Mouse (Mus musculus) embryonic facial prominence, embryonic 13.5 days (tissue): ENCODE measurements around the gene Supt20. TPM values are rescaled to one million over a fixed set of nuclear protein-coding genes. Genes with fewer than 3 reads are reported as not detected.
"Not testable (repeated sequence)": the region's sequence is repeated elsewhere in the genome, so short reads cannot be mapped to it uniquely, and the experiment has no call there.

Source experiments
- ATAC-seq: fragments of 200-750 bp; cut with Nextera tagmentation; 2 replicates; pipeline ENCODE4 v1.8.0; 2017; ENCODE audit warnings: low read depth; ENCODE audit not compliant: insufficient number of reproducible peaks, insufficient read depth, low FRiP score, low TSS enrichment
- H3K27ac ChIP-seq: fragments of 300-500 bp; sonication (generic); 2 replicates; pipeline ENCODE4 v1.5.1; 2015; ENCODE audit warnings: moderate library complexity, mild to moderate bottlenecking, inconsistent platforms
- H3K27me3 ChIP-seq: fragments of 300-500 bp; sonication (generic); 2 replicates; pipeline ENCODE4 v1.6.1; 2015; ENCODE audit warnings: mild to moderate bottlenecking, inconsistent platforms
- H3K36me3 ChIP-seq: fragments of 300-500 bp; sonication (generic); 2 replicates; pipeline ENCODE4 v1.6.1; 2015; ENCODE audit warnings: mild to moderate bottlenecking, inconsistent platforms
- H3K4me1 ChIP-seq: fragments of 300-500 bp; sonication (generic); 2 replicates; pipeline ENCODE4 v1.6.1; 2015; ENCODE audit warnings: inconsistent platforms
- H3K4me2 ChIP-seq: fragments of 300-500 bp; sonication (generic); 2 replicates; pipeline ENCODE4 v1.6.1; 2015; ENCODE audit warnings: moderate library complexity, mild to moderate bottlenecking, inconsistent platforms
- H3K4me3 ChIP-seq: fragments of 300-500 bp; sonication (generic); 2 replicates; pipeline ENCODE4 v1.5.1; 2015; ENCODE audit warnings: mild to moderate bottlenecking, inconsistent platforms
- H3K9ac ChIP-seq: fragments of 300-500 bp; sonication (generic); 2 replicates; pipeline ENCODE4 v1.6.1; 2015; ENCODE audit warnings: mild to moderate bottlenecking, inconsistent platforms
- H3K9me3 ChIP-seq: fragments of 300-500 bp; sonication (generic); 2 replicates; pipeline ENCODE4 v1.6.1; 2016; ENCODE audit warnings: inconsistent platforms
- WGBS: fragments of 180-500 bp; shearing (Covaris S2); methylation state at CpG from one replicate; pipeline ENCODE4 v1.1.7; 2015; ENCODE audit warnings: mixed read lengths; 5-methylcytosine and 5-hydroxymethylcytosine counted together
- polyA plus RNA-seq: library from polyadenylated mRNA; unstranded; fragments of >200 nt; fragmentation: Nextera tagmentation; extraction: Ambion mirVana; gene quantifications from 2 replicates; pipeline ENCODE4 v1.2.1, GENCODE M21; 2015

Supt20 gene
- polyA plus RNA-seq, 1 experiment from 2014 or later: 128 TPM

DNA sequence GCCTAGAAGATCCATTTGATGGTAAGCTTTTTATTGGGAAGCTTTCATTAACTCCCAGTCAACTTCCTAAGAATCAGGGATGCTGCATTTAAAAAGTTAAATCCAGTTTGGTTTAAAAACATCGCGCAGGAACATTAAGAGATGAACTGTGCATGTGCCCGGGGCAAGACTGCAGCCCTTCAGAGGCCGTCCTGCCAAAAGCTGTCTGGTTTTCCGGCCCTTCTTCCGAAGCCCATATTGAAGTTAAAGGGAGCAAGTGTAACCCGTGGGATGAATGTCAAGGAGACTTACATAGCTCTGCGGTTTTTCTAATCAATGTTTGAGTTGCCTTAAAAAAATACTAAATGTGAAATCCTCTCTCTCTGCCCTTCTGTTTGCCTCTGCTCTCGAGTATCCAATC, 66.6 kb downstream of the Supt20 start:
- WGBS: 54% methylated on average over 9 of the region's 9 CpGs

DNA sequence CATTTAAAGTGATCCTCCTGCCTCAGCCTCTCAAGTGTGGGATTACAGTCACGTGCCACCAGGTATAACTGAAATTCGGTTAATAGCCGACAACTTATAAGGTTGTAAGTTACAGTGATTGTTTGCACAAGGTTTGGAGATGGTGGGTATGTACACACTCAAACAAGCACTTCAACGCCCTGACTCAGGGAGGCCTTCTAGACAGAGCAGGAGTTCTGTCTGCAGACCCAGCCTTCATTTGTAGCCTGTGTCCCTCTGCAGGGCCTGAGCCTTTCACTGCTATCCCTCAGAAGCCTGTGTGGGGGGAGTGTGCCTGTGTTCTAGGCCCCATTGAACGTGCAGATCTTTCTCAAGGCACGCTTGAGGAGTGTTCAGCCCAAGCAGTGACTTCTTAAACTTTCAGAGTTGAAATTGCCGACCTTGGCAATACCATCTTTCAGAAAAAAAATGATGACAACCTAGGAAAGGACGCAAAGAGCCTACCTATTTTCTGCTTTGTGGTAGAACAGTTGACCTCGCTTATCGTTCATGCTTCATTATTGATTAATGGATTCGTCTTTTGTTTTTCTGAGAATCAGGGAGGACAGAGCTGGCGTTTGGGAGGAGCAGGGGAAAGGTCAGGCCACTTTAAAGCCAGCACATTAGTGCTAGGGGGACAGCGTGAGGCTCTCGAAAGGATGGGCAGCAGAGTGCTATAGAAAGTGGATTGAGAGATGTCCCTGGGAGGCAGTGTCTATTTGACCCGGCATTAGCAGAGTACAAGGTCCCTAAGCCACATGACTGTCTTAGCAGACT, 67.9 kb downstream of the Supt20 start:
- Histone ChIP-seq H3K4me2 (no peak overlapping the region), H3K36me3 (no peaks in the 10 kb centered on the region), H3K27ac (no peak overlapping the region), H3K9me3 (peaks cover 3% of the 10 kb centered on the region; the same call in 1 of the 2 replicates), H3K9ac (no peak overlapping the region), H3K27me3 (no peaks in the 10 kb centered on the region; the same call in 1 of the 2 replicates), H3K4me1 (peaks cover 24% of the 10 kb centered on the region), H3K4me3 (no peak overlapping the region)
- WGBS: 76% methylated on average over 15 of the region's 15 CpGs
- ATAC-seq: no peak

More for the DNA sequence above, 66.6 kb downstream of the Supt20 start:
- H3K9me3 ChIP-seq: peaks cover 3% of the 10 kb centered on the region; the same call in 1 of the 2 replicates
- H3K36me3 ChIP-seq: no peaks in the 10 kb centered on the region
- H3K4me1 ChIP-seq: peaks cover 30% of the 10 kb centered on the region
- H3K4me3 ChIP-seq: no peak overlapping the region
- H3K27ac ChIP-seq: no peak overlapping the region
- H3K4me2 ChIP-seq: no peak overlapping the region
- no peak overlapping the region for H3K9ac ChIP-seq
- H3K27me3 ChIP-seq: no peaks in the 10 kb centered on the region; the same call in 1 of the 2 replicates
- ATAC-seq: no peak

DNA sequence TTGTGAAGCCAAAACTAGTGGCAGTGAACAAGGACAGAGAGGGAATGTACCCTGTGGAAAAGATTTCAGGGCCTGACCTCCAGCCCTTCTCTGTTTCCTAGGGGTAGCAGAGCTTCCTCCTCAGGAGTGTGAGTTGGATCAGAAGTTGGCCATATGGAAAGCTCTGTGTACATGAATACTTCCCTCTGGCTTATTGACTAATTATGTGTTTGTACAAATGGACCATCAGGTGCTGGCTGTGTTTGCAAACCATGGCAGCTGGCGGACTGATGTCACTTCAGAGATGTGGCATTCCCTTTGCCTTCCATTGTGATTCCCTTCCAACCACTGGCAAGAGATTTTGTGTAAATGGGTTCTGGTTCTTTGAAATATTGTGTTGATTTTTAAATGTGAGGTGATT, 68.7 kb downstream of the Supt20 start:
- no peak overlapping the region for H3K4me2 ChIP-seq
- no peak overlapping the region for H3K4me3 ChIP-seq
- H3K9me3 ChIP-seq: peaks cover 3% of the 10 kb centered on the region; the same call in 1 of the 2 replicates
- H3K36me3 ChIP-seq: no peaks in the 10 kb centered on the region
- peaks cover 18% of the 10 kb centered on the region for H3K4me1 ChIP-seq
- no peak overlapping the region for H3K9ac ChIP-seq
- 82% methylated on average over 1 of the region's 1 CpGs for WGBS
- H3K27ac ChIP-seq: no peak overlapping the region
- no peak for ATAC-seq
- no peaks in the 10 kb centered on the region for H3K27me3 ChIP-seq

DNA sequence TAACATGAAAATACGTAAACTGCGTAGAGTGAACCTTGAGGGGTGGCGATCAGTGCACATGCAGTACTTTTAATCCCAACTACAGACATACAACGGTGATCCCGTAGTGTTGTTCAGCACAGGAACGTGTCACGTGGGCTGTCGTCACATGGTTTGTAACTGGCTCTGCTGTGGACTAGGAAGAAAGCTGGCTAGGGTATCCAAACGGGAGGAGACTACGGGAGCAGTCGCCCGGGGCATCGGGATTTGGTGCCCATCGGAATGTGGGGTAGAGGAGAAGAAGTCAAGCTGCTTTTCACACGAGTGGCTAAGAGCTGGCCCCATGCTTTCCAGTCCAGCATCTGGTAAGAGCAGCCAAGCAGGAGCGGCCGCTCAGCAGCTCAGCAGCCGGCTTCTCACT, 71.8 kb downstream of the Supt20 start:
- H3K4me1 ChIP-seq: no peaks in the 10 kb centered on the region
- H3K9ac ChIP-seq: no peak overlapping the region
- H3K4me2 ChIP-seq: peak overlapping the region; percentile 38
- no peak for ATAC-seq
- WGBS: 67% methylated on average over 18 of the region's 18 CpGs
- no peaks in the 10 kb centered on the region for H3K27me3 ChIP-seq
- no peak overlapping the region for H3K27ac ChIP-seq
- peak overlapping the region; percentile 23; the same call in 1 of the 2 replicates for H3K4me3 ChIP-seq
- H3K9me3 ChIP-seq: peaks cover 3% of the 10 kb centered on the region; the same call in 1 of the 2 replicates
- H3K36me3 ChIP-seq: no peaks in the 10 kb centered on the region

GRCm38 (mm10) chr3:54765521-54765920, 72.9 kb downstream of the Supt20 start:
- H3K27me3 ChIP-seq, H3K9me3 ChIP-seq, ATAC-seq, H3K27ac ChIP-seq, H3K36me3 ChIP-seq, H3K4me3 ChIP-seq, H3K4me2 ChIP-seq, H3K9ac ChIP-seq, H3K4me1 ChIP-seq: not testable (repeated sequence)
- 89% methylated on average over 6 of the region's 6 CpGs for WGBS

DNA sequence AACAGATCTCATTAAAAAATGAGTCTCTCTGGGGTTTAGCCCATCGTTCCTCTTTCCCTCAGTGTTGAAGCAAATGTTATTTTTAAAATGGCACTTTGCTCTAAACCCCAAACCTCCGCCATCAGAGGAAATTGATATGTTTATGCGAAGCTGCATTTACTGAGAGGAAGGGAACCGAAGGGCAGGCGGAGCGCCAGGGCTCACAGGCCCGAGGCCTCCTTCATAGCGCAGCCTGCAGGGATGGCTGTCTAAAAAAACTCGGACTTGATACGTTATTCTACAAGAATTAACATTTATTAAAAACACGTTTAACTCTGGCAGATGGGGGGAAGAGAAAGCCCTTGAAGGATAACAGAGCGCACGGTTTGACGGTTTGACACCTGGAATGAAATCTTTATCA, 73.4 kb downstream of the Supt20 start:
- no peak for ATAC-seq
- 59% methylated on average over 14 of the region's 14 CpGs for WGBS
- H3K4me2 ChIP-seq: no peak overlapping the region

GRCm38 (mm10) chr3:54766811-54767210, 74.2 kb downstream of the Supt20 start:
- H3K36me3 ChIP-seq: no peaks in the 10 kb centered on the region
- no peak overlapping the region for H3K4me3 ChIP-seq
- H3K4me2 ChIP-seq: no peak overlapping the region
- 87% methylated on average over 5 of the region's 5 CpGs for WGBS
- H3K9ac ChIP-seq: no peak overlapping the region
- peaks cover 3% of the 10 kb centered on the region; the same call in 1 of the 2 replicates for H3K9me3 ChIP-seq
- no peak for ATAC-seq
- H3K4me1 ChIP-seq: no peaks in the 10 kb centered on the region
- no peak overlapping the region for H3K27ac ChIP-seq
- H3K27me3 ChIP-seq: no peaks in the 10 kb centered on the region

More for the DNA sequence above, 73.4 kb downstream of the Supt20 start:
- Histone ChIP-seq H3K9me3 (peaks cover 3% of the 10 kb centered on the region; the same call in 1 of the 2 replicates), H3K4me3 (no peak overlapping the region), H3K9ac (no peak overlapping the region), H3K36me3 (no peaks in the 10 kb centered on the region), H3K27me3 (no peaks in the 10 kb centered on the region), H3K4me1 (no peaks in the 10 kb centered on the region), H3K27ac (no peak overlapping the region; the same call in 1 of the 2 replicates)

DNA sequence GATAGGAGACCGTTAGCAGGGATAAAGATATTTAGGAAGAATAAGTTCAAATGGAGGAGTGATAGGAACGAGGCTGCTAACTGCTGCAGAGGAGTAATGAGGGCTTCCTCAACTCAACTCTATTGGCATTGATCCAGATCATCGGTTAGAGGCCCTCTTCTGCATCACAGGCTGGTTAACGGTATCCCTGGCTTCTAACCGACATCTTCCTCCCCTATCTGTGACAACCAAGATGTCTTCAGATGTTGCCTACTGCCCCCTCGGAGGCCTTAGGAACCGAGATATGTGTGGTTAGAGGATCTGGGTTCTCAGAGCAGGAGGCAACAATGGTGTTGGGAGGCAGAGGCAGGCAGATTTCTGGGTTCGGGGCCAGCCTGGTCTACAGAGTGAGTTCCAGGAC, 76.0 kb downstream of the Supt20 start:
- Histone ChIP-seq H3K27me3 (no peaks in the 10 kb centered on the region), H3K9me3 (0 out of 2 replicates have a peak, but pooled peaks cover 5% of the 10 kb centered on the region), H3K4me1 (no peaks in the 10 kb centered on the region), H3K27ac (no peak overlapping the region), H3K4me2 (no peak overlapping the region), H3K9ac (no peak overlapping the region), H3K36me3 (no peaks in the 10 kb centered on the region), H3K4me3 (no peak overlapping the region)
- 88% methylated on average over 8 of the region's 8 CpGs for WGBS
- ATAC-seq: no peak

- ATAC-seq: no peak
- 76% methylated on average over 17 of the region's 17 CpGs for WGBS
- H3K9ac ChIP-seq: no peak overlapping the region
- no peaks in the 10 kb centered on the region for H3K36me3 ChIP-seq
- H3K9me3 ChIP-seq: 0 out of 2 replicates have a peak, but pooled peaks cover 7% of the 10 kb centered on the region
- no peaks in the 10 kb centered on the region for H3K4me1 ChIP-seq
- no peak overlapping the region for H3K4me2 ChIP-seq
- no peak overlapping the region for H3K27ac ChIP-seq
- H3K4me3 ChIP-seq: no peak overlapping the region
- H3K27me3 ChIP-seq: no peaks in the 10 kb centered on the region
Observed at GRCm38 (mm10) chr3:54769349-54770275, 77.0 kb downstream of the Supt20 start.

DNA sequence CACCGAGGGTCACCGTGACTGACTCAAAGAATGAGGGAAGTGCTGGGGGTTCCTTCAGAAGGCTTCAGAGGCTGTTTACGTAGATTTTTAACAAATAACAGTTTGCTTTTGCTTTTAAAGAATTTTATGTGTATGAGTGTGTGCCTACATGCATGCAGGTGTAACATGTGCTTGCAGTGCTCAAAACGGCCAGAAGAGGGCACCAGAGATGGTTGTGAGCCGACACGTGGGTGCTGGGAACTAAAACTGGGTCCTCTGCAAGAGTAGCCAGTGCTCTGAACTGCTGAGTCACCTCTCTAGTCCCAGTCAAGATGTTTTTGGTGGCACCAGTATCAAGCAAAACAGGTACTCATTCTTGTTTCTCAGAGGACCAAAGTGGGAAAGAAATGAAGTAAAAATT, 81.0 kb downstream of the Supt20 start:
- Histone ChIP-seq H3K9ac (no peak overlapping the region), H3K4me3 (no peak overlapping the region), H3K27me3 (no peaks in the 10 kb centered on the region), H3K9me3 (0 out of 2 replicates have a peak, but pooled peaks cover 7% of the 10 kb centered on the region), H3K27ac (no peak overlapping the region), H3K4me1 (no peaks in the 10 kb centered on the region), H3K4me2 (no peak overlapping the region), H3K36me3 (no peaks in the 10 kb centered on the region)
- WGBS: 84% methylated on average over 6 of the region's 6 CpGs
- ATAC-seq: no peak

- Histone ChIP-seq H3K27ac (no peak overlapping the region), H3K4me2 (no peak overlapping the region), H3K4me3 (no peak overlapping the region), H3K9ac (no peak overlapping the region), H3K27me3 (no peaks in the 10 kb centered on the region), H3K4me1 (no peaks in the 10 kb centered on the region), H3K36me3 (no peaks in the 10 kb centered on the region), H3K9me3 (0 out of 2 replicates have a peak, but pooled peaks cover 7% of the 10 kb centered on the region)
- 74% methylated on average over 7 of the region's 7 CpGs for WGBS
- ATAC-seq: no peak
Observed at GRCm38 (mm10) chr3:54775989-54776631, 83.5 kb downstream of the Supt20 start.
